Mouse (Mus musculus): ENCODE results near the gene Slc6a3. TPM values are rescaled to one million over a fixed set of nuclear protein-coding genes. Genes with fewer than 3 reads are reported as not detected.

The Slc6a3 gene
- polyA plus RNA-seq, 1 experiment from 2014 or later, result 0.24 TPM

- no peaks in the 10 kb centered on the region for H3K27me3 ChIP-seq (ENCODE audit: insufficient read depth, low read length)
- H3K9ac ChIP-seq, result no peak overlapping the region
- H3K4me3 ChIP-seq (ENCODE audit: low read depth, low read length), result no peak overlapping the region
- H3K27ac ChIP-seq (ENCODE audit: low read depth), result no peak overlapping the region
- no peaks in the 10 kb centered on the region for H3K4me1 ChIP-seq (ENCODE audit: insufficient read depth)
- peaks cover 86% of the 10 kb centered on the region for H3K36me3 ChIP-seq (ENCODE audit: insufficient read depth)
- H3K4me2 ChIP-seq, result no peak overlapping the region
- ATAC-seq (ENCODE audit: insufficient read depth), result peak; percentile 53; the same call in 1 of the 2 replicates
- no peaks in the 10 kb centered on the region for H3K9me3 ChIP-seq (ENCODE audit: low read depth, low read length)
- TF ChIP-seq CTCF (IDR thresholded peaks at IDR 0.05; ENCODE audit: low read depth), result peak; percentile 93
- peak; percentile 91 for DNase-seq
- WGBS, result 56% methylated on average over 13 of the region's 13 CpGs
These were observed 23.5 kb upstream of the Slc6a3 start for GRCm38 (mm10) chr13:73512776-73513673.

DNA sequence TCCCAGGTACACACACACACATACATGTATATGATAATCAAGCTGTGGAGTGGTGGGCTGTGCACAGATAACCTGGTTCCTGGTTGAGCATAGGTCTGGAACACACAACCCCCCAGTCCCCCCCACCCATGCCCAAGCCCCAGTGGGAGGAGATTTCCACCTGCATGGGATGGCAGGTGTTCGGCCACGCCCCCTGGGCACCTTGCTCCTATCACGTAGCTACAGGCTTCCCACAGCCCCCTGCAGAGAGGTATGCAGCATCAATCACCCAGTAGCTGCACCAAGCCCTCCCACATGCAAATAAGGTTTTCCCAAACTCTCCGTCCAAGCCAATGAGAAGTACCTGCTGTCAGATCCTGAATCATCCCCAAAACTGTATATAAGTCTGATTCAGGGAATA, 19.7 kb upstream of the Slc6a3 start:
- no peak overlapping the region for H3K4me2 ChIP-seq
- no peak for ATAC-seq (ENCODE audit: insufficient read depth)
- no peaks in the 10 kb centered on the region for H3K9me3 ChIP-seq (ENCODE audit: low read depth, low read length)
- no peak overlapping the region for H3K4me3 ChIP-seq (ENCODE audit: low read depth, low read length)
- no peak for TF ChIP-seq CTCF (IDR thresholded peaks at IDR 0.05; ENCODE audit: low read depth)
- H3K9ac ChIP-seq, result no peak overlapping the region
- no peak for DNase-seq
- H3K4me1 ChIP-seq (ENCODE audit: insufficient read depth), result no peaks in the 10 kb centered on the region
- WGBS, result 65% methylated on average over 4 of the region's 4 CpGs
- no peak overlapping the region for H3K27ac ChIP-seq (ENCODE audit: low read depth)
- no peaks in the 10 kb centered on the region for H3K27me3 ChIP-seq (ENCODE audit: insufficient read depth, low read length)
- peaks cover 49% of the 10 kb centered on the region for H3K36me3 ChIP-seq (ENCODE audit: insufficient read depth)

- ATAC-seq (ENCODE audit: insufficient read depth), result no peak
- Histone ChIP-seq H3K4me3 (ENCODE audit: low read depth, low read length) (no peak overlapping the region), H3K4me1 (ENCODE audit: insufficient read depth) (no peaks in the 10 kb centered on the region), H3K27me3 (ENCODE audit: insufficient read depth, low read length) (peaks cover 24% of the 10 kb centered on the region), H3K36me3 (ENCODE audit: insufficient read depth) (no peaks in the 10 kb centered on the region), H3K9ac (no peak overlapping the region), H3K4me2 (no peak overlapping the region), H3K27ac (ENCODE audit: low read depth) (no peak overlapping the region), H3K9me3 (ENCODE audit: low read depth, low read length) (no peaks in the 10 kb centered on the region)
- no peak for TF ChIP-seq CTCF (IDR thresholded peaks at IDR 0.05; ENCODE audit: low read depth)
- WGBS, result 83% methylated on average over 3 of the region's 3 CpGs
- no peak for DNase-seq
These were observed 2.8 kb upstream of the Slc6a3 start for GRCm38 (mm10) chr13:73533716-73534115.

DNA sequence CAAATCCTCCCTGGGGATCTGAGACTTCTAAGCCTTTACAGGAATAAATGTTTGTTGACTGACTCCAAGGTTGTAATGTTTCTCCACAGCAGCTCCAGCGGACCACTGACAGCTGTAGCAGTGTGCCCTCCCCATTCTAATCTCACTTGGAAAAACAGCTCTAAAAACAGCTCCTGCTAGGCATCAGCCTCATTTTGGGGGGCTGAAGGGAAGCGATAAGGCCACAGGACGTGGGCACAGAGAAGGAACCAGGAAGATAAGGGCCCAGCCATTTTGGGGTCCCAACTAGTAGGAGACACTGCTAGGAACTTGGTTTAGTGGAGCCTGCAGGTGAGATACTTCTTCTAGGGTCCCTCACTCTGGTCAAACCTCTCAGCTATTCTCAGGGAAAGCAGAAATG, 1.3 kb upstream of the Slc6a3 start:
- 59% methylated on average over 3 of the region's 3 CpGs for WGBS
- ATAC-seq (ENCODE audit: insufficient read depth), result no peak
- peaks cover 24% of the 10 kb centered on the region for H3K27me3 ChIP-seq (ENCODE audit: insufficient read depth, low read length)
- H3K36me3 ChIP-seq (ENCODE audit: insufficient read depth), result no peaks in the 10 kb centered on the region
- no peak overlapping the region for H3K4me2 ChIP-seq
- no peak for DNase-seq
- no peak for TF ChIP-seq CTCF (IDR thresholded peaks at IDR 0.05; ENCODE audit: low read depth)
- no peak overlapping the region for H3K9ac ChIP-seq
- no peaks in the 10 kb centered on the region for H3K9me3 ChIP-seq (ENCODE audit: low read depth, low read length)
- no peaks in the 10 kb centered on the region for H3K4me1 ChIP-seq (ENCODE audit: insufficient read depth)
- H3K4me3 ChIP-seq (ENCODE audit: low read depth, low read length), result no peak overlapping the region
- H3K27ac ChIP-seq (ENCODE audit: low read depth), result no peak overlapping the region

DNA sequence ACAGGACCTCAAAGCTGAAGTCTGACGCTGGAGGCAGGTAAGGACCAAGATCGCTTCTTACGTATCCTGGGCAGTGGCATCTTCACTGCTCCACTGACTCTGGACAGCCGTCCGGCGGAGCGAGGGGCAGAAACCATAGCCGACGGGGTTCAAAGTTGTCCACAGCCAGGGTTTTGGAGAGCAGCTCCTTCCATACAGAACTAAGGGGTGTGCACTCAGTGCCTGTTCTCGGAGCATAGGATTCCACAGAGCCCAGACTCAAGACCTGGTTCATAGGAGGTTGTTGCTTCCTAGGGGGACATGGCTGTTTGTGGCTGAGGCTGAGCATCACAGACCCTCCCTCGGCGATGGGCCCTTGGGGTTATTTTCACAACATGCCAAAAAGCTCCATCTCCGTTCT, 277 bp downstream of the Slc6a3 start:
- ATAC-seq (ENCODE audit: insufficient read depth), result no peak; the same call in 1 of the 2 replicates

DNA sequence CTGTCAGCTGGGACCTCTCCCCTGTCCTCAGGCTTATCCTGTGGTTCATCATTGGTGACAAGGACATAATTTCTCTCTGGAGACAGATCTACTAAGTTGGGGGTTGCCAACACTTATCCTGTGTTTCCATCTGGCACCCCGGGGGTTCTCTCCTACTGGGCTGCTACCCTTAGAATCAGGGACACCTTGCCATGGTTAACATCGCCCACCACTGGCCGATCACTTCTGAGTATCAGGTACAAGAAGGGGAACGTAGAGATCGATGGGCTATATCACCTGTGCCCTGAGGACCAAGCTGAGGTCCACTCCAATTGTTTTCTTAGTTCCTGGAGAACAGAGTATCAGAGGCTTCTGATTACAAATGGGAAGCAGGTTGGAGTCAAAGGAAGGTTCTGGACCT, 27.7 kb downstream of the Slc6a3 start:
- WGBS, result 76% methylated on average over 5 of the region's 5 CpGs
- no peak for TF ChIP-seq CTCF (IDR thresholded peaks at IDR 0.05; ENCODE audit: low read depth)
- Histone ChIP-seq H3K4me1 (ENCODE audit: insufficient read depth) (no peaks in the 10 kb centered on the region), H3K9ac (no peak overlapping the region), H3K4me2 (no peak overlapping the region), H3K4me3 (ENCODE audit: low read depth, low read length) (no peak overlapping the region), H3K27ac (ENCODE audit: low read depth) (no peak overlapping the region), H3K36me3 (ENCODE audit: insufficient read depth) (no peaks in the 10 kb centered on the region), H3K27me3 (ENCODE audit: insufficient read depth, low read length) (no peaks in the 10 kb centered on the region), H3K9me3 (ENCODE audit: low read depth, low read length) (no peaks in the 10 kb centered on the region)
- ATAC-seq (ENCODE audit: insufficient read depth) (no peak), DNase-seq (no peak)

More for the DNA sequence above, 277 bp downstream of the Slc6a3 start:
- DNase-seq, result no peak
- no peaks in the 10 kb centered on the region for H3K4me1 ChIP-seq (ENCODE audit: insufficient read depth)
- no peak for TF ChIP-seq CTCF (IDR thresholded peaks at IDR 0.05; ENCODE audit: low read depth)
- H3K27me3 ChIP-seq (ENCODE audit: insufficient read depth, low read length), result peaks cover 24% of the 10 kb centered on the region
- H3K36me3 ChIP-seq (ENCODE audit: insufficient read depth), result no peaks in the 10 kb centered on the region
- H3K9me3 ChIP-seq (ENCODE audit: low read depth, low read length), result no peaks in the 10 kb centered on the region
- H3K9ac ChIP-seq, result peak overlapping the region; percentile 7; the same call in 1 of the 2 replicates
- 11% methylated on average over 13 of the region's 13 CpGs for WGBS
- H3K4me2 ChIP-seq, result peak overlapping the region; percentile 75
- peak overlapping the region; percentile 37 for H3K4me3 ChIP-seq (ENCODE audit: low read depth, low read length)
- H3K27ac ChIP-seq (ENCODE audit: low read depth), result no peak overlapping the region

DNA sequence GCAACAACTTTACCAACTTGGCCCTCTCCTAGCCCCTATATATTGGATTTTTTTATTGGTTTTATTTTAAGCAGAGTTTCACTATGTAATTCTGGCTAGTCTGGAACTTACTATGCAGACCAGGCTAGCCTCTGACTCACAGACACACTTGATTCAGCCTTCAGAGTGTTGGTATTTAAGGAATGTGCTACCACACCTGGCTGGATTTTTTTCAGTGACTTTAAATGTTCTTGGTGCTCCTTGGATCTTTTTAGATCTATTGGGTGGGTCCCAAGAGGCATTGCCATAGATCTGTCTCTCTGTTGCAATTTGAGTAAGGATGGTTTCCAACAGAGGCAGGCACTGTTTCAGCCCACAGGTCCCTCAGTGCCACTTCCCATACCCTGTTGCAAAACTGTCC, 38.5 kb downstream of the Slc6a3 start:
- no peak for ATAC-seq (ENCODE audit: insufficient read depth)

More for the DNA sequence above, 38.5 kb downstream of the Slc6a3 start:
- no peaks in the 10 kb centered on the region for H3K4me1 ChIP-seq (ENCODE audit: insufficient read depth)
- no peak overlapping the region for H3K9ac ChIP-seq
- H3K27me3 ChIP-seq (ENCODE audit: insufficient read depth, low read length), result no peaks in the 10 kb centered on the region
- H3K4me3 ChIP-seq (ENCODE audit: low read depth, low read length), result no peak overlapping the region
- H3K27ac ChIP-seq (ENCODE audit: low read depth), result no peak overlapping the region
- no peak overlapping the region for H3K4me2 ChIP-seq
- no peak for DNase-seq
- H3K36me3 ChIP-seq (ENCODE audit: insufficient read depth), result no peaks in the 10 kb centered on the region
- H3K9me3 ChIP-seq (ENCODE audit: low read depth, low read length), result no peaks in the 10 kb centered on the region
- no peak for TF ChIP-seq CTCF (IDR thresholded peaks at IDR 0.05; ENCODE audit: low read depth)
